Mouse (Mus musculus): ENCODE measurements at regions not wholly inside any gene's neighbourhood (a gene's known extent, or its start where the extent isn't known, plus 50 kb on each side); places are given as distances from the start of the nearest gene placed in this dataset.
A peak's percentile ranks its signal among the peaks of the same experiment; 100 is the strongest.
"Not testable (repeated sequence)": the region's sequence is repeated elsewhere in the genome, so short reads cannot be mapped to it uniquely, and the experiment has no call there.

DNA sequence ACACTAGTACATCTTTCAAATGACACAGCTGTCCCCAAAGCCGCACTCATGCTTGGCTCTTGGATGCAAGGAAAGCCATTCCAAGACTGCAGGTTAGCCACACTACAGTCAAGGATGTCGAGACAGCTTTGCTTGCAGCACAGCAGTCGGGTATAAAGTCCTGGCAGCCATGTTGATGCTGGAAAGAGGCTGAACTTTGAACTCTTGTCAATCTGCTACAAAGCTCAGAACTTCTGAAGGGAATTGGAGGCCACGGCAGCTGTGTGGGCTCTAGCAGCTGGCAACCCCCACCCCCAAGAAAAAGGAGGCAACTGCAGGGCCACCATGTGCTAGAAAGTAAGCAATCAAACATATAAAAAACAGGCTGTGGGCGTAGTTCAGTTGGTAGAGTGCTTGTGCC, 90.0 kb upstream of the Zcchc2 start:
- no peak for DNase-seq (ENCODE audit: extremely low read depth, low read depth, low spot score)

- no peak for DNase-seq (ENCODE audit: extremely low read depth, low read depth, low spot score)
Observed at GRCm38 (mm10) chr1:105900920-105901319, 89.3 kb upstream of the Zcchc2 start.

DNA sequence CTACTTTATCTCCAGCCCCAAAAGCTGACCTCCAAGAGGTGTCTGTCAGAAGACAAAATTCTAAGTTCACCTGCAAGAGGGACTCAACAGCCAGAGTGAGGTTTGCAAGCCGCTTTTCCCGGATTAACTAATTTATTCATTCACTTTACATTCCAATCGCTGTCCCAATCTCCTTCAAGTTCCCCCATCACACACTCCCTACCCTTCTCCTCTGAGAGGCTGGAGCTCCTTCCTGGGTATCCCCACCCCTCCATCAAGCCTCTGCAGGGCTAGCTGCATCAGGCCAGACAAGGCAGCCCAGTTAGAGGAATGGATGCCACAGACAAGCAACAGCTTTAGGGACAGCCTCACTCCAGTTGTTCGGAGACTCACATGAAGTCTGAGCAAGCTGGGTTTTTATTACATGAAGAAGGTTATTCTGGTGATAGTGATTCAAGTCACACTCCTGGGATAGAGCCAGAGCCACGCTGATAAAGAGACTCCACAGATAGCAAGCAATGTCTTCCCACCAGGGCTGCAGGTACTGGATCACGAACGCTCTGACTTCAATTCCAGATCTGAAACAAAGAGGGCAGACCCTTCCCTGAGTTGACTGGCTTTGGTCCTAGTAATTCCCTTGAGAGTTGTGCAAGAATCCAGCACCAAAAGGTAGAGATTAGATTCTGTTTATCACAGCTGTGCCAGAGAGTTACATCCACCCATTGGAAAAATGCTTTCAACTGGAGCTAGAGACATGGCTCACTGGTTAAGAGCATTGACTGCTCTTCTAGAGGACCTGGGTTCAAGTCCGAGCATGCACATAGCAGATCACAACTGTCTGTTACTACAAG, 86.7 kb upstream of the Zcchc2 start:
- DNase-seq (ENCODE audit: extremely low read depth, low read depth, low spot score), result no peak

- no peak for DNase-seq (ENCODE audit: extremely low read depth, low read depth, low spot score)
Observed at GRCm38 (mm10) chr1:105904737-105905136, 85.5 kb upstream of the Zcchc2 start.

GRCm38 (mm10) chr1:105905785-105906426, 84.3 kb upstream of the Zcchc2 start:
- no peak for DNase-seq (ENCODE audit: extremely low read depth, low read depth, low spot score)

DNA sequence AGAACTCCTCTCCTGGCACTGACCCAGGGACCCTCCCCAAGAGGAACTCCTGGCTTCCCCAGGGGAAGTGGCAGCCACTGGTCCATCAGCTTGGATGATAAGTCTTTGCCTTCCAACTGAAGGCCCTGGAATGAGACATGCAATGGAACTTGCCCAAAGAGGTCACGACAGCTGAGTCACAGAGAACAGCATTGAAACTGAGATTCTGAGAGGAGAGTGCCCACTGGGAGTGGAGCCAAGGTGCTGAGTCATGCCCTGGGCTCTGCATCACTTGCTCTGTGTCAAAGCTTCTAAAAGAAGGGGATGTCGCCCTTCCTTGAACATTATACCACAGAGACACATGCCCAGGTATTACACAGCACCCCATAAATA, 83.8 kb upstream of the Zcchc2 start:
- no peak for DNase-seq (ENCODE audit: extremely low read depth, low read depth, low spot score)

DNA sequence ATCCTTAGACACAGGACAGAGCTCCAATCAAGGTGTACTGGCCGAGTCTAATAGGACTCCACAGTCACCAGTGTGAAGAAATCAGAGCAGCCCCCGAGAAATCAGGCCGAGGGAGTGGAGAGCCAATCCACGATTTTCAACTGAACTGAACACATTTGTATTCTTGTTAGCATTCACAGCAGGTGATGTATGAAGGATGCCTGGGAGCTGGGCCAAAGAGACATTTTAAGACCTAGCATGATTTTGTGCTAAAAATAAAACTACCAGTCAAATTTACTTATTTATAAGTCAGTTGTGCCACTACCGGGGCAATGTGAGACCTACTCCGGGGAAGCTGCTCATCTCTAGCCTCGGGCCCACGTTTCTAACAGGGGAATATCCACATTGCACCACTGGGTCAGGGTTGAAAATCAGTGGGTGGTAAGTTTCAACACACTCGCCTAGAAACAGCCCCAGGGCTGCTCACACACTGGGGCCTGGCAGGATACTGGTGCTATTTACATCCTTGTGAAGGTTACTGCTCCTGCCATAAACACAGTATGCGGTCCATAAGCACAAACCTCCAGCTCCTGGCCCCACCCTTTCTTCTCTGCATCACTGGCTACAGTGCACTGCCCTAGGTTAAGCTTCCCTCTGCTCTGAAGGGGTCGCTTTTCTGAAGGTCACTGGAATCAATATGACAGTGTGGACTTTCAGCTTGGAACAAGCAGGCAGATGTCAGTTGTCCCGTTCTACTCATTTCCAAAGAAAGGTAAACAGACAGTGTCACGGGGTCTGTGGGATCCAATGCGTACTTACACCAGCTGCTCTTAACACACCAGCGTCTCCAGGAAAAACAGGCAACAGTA, 82.0 kb upstream of the Zcchc2 start:
- peak; percentile 77 for DNase-seq (ENCODE audit: extremely low read depth, low read depth, low spot score)

GRCm38 (mm10) chr1:105909121-105909520, 81.1 kb upstream of the Zcchc2 start:
- DNase-seq (ENCODE audit: extremely low read depth, low read depth, low spot score), result no peak

- peak; percentile 81 for DNase-seq (ENCODE audit: extremely low read depth, low read depth, low spot score)
Observed at GRCm38 (mm10) chr1:105911714-105912113, 78.5 kb upstream of the Zcchc2 start.

- DNase-seq (ENCODE audit: extremely low read depth, low read depth, low spot score), result no peak
Observed at GRCm38 (mm10) chr1:105921842-105922241, 68.4 kb upstream of the Zcchc2 start.

- DNase-seq (ENCODE audit: extremely low read depth, low read depth, low spot score), result no peak
Observed at GRCm38 (mm10) chr1:105922586-105922985, 67.6 kb upstream of the Zcchc2 start.

GRCm38 (mm10) chr1:105923001-105923400, 67.2 kb upstream of the Zcchc2 start:
- no peak for DNase-seq (ENCODE audit: extremely low read depth, low read depth, low spot score)

DNA sequence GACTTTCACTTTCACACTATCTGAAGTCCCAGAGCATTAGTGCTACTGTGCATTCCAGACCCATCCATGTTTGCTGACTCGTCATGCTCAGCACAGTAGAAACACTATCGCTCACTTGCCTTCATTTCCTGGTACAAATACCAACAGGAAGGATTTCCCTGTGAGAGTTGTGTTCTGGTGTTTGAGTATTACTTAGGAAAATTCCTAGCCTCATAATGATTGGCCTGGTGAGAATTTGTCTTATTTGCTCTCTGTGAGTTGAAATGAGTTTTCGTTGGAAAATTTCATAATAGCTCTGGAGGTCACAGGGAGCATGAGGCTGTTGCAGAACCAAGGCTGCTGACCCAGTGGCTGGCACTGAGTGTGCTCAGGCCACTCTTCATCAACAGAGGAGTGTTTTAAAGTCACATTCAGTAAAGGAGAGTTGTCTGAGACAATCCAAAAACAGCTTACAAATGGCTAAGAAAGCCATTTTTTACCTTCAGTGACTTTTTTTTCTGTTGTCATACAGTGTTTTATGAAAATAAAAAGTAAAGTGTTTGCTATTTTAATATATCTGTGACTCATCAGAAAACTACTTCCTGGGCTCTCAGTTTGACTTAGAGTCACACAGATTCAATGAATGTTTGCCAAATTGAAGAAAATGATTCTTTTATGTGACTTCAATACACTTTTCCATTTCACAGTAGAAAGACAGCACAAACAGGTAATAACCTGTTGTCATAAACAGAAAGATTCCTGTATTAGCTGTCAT, 64.4 kb upstream of the Zcchc2 start:
- DNase-seq (ENCODE audit: extremely low read depth, low read depth, low spot score), result no peak

- DNase-seq (ENCODE audit: extremely low read depth, low read depth, low spot score), result no peak
Observed at GRCm38 (mm10) chr1:105926871-105927270, 63.3 kb upstream of the Zcchc2 start.

DNA sequence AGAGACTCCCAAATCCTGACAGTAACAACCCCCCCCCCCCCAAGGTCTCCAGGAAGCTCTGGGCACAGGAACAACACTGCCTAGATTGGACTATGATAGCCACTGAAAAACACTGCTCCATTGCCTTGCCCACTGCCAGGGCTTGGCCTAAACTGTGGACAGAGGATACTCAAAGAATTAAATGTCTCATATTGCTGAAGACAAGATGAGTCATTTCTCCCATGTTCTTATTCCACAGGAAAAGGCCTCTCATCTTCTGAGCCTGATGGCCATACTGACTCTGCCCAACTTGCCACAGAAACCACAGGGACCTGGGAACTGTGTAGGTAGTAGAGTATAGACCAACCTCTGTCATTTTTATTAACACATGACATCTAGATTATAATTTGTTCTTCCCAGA, 59.4 kb upstream of the Zcchc2 start:
- no peak for DNase-seq (ENCODE audit: extremely low read depth, low read depth, low spot score)

DNA sequence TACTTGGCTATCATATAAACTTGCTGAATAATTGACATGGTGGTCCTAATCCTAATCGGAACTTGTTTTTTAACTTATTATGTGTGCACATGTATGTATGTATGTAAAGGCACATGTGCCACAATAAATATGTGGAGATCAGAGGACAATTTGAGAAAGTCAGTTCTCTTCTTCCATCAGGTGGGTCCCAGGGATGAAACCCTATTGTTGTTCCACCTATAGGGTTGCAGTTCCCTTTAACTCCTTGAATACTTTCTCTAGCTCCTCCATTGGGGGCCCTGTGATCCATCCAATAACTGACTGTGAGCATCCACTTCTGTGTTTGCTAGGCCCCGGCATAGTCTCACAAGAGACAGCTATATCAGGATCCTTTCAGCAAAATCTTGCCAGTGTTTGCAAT, 56.0 kb upstream of the Zcchc2 start:
- DNase-seq (ENCODE audit: extremely low read depth, low read depth, low spot score), result not testable (repeated sequence)
